Mouse (Mus musculus): Measurements from ENCODE around the gene Kntc1. TPM values are rescaled to one million over a fixed set of nuclear protein-coding genes. Genes with fewer than 3 reads are reported as not detected.
"Not testable (repeated sequence)": the region's sequence is repeated elsewhere in the genome, so short reads cannot be mapped to it uniquely, and the experiment has no call there.

Kntc1 gene
- polyA plus RNA-seq (2015; fragmentation: Nextera tagmentation; extraction: Ambion mirVana), result 32.0 and 34.4 TPM in 2 replicates

DNA sequence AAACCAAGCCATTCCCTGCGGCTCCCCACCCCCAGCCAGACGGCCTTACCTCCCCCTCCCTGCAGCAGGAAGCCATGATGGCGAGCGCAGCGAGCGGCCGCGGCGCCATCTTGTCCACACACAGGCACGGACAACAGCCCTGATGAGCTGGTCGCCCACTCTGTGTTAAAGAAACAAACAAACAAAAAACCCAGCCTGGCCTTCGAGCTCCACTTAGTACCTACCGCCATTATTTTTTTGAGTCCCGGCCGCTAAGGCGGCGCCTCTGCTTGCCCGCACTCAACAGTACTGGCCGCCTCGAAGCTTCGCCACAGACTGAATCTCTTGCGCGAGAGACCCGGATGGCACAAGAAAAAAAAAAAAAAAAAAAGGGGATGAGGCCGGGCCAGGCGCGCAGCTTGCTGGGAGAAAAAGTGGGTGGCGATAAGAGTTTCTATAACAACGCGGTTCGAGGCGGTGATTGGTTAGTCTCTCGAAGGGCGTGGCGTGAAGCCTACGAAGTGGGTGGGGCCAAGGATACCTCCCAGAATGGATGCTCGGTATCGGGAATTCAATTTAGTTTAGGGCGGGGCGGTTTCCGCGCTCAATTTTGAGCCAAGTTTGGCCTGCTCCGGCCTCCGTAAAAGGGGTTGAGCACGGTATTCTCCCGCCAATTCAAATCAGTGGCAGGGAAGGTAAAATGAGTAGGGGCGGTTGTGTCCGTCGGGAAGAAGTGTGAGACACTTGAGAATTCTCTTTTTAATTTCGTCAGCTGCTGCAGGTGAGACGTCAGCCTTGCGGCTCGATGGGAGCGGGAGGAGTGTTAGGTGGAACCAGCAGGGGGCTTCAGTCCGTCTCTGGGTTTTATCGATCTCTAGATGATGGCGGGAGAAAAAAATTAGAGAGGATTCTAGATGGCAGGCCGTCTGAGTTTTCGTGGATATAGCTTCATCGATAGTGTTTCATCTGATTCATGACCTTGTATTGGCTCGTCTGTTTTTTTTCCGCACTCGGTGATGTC is at the start of gene Kntc1, which contains the start of gene Rsrc2:
Gene Kntc1, plus strand, starts transcription at position 652 of the 1,000 bp plus-strand sequence.
Gene Rsrc2, minus strand, starts transcription at position 350 of the 1,000 bp plus-strand sequence.
- no peaks in the 10 kb centered on the region for H3K27me3 ChIP-seq
- H3K4me2 ChIP-seq (replicated peaks), result peak within 1 kb of the TSS; percentile 85
- ATAC-seq (ENCODE audit: low FRiP score, low read depth), result peak; percentile 98
- H3K4me3 ChIP-seq, result peak within 1 kb of the TSS; percentile 80
- H3K9ac ChIP-seq, result peak within 1 kb of the TSS; percentile 91
- peaks cover 13% of the 10 kb centered on the region for H3K36me3 ChIP-seq
- H3K27ac ChIP-seq, result peak within 1 kb of the TSS; percentile 99
- peaks cover 36% of the 10 kb centered on the region for H3K4me1 ChIP-seq
- WGBS, result under 1% methylated on average over 63 of the region's 63 CpGs
- H3K9me3 ChIP-seq, result no peaks in the 10 kb centered on the region

DNA sequence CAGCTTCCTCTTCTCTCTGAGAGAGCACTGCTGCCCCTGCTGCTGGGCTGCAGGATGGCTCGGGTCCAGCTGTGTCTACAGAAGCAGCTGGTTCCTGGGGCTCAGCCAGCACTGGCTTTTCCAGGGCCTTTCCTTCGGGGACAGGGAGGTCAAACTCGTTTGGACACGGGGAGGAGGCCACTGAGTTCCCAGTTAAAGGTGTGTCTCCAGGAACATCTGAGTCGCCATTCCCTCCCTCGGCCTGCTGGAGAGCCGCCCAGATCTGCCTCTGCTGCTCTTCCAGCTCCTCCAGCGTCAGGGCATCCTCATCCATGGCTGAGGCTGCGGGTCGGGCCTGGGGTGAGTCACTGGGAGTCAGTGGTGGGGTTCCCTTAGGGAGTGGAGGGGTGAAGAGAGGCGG is 48.9 kb upstream of the Kntc1 start:
- Histone ChIP-seq H3K9me3 (no peaks in the 10 kb centered on the region), H3K4me3 (no peak overlapping the region), H3K9ac (no peak overlapping the region), H3K4me1 (no peaks in the 10 kb centered on the region), H3K36me3 (peaks cover 79% of the 10 kb centered on the region), H3K27me3 (no peaks in the 10 kb centered on the region), H3K4me2 (replicated peaks) (no peak overlapping the region), H3K27ac (no peak overlapping the region)
- no peak for ATAC-seq (ENCODE audit: low FRiP score, low read depth)
- WGBS, result 71% methylated on average over 11 of the region's 11 CpGs

DNA sequence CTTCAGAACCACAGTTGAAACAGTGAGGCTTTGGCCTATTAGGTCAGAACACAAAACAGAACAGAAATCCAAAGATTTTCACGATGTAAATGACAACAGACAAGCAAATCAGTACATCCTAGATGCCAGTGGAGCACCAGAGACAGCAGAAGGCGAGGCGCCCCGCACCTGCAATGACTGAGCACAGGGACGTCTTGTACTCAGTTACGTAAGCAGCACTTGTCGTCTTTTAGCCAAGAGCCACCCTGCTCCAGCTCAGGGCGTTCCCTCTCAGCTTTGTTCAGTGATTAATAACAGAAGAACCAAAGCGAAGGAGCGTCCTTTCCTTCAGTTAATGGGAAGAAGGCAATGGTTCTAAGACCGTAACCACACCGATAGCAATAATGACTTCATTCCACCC is 40.9 kb upstream of the Kntc1 start:
- no peak overlapping the region for H3K27ac ChIP-seq
- H3K9me3 ChIP-seq, result no peaks in the 10 kb centered on the region
- no peak overlapping the region for H3K4me2 ChIP-seq (replicated peaks)
- ATAC-seq (ENCODE audit: low FRiP score, low read depth), result no peak
- no peak overlapping the region for H3K4me3 ChIP-seq
- H3K27me3 ChIP-seq, result no peaks in the 10 kb centered on the region
- no peaks in the 10 kb centered on the region for H3K4me1 ChIP-seq
- 88% methylated on average over 12 of the region's 12 CpGs for WGBS
- peaks cover 95% of the 10 kb centered on the region for H3K36me3 ChIP-seq
- no peak overlapping the region for H3K9ac ChIP-seq

DNA sequence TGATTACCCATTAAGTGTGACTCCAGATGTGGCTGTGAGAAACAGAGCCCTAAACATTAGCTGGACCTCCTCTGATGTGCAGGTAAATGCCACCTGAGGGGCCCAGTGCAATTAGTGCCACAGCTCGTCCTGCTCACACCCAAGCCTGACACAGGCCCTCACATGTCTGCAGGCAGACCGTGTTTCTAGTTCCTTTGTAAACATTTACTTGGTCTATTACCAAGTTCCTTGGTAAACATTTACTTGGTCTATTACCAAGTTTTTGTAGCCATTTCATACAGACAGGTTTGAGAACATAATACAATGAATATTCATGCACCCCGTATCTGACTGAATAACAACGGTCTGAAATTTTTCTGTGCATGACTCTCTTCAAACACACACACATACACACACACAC is 39.9 kb upstream of the Kntc1 start:
- Histone ChIP-seq H3K9me3 (no peaks in the 10 kb centered on the region), H3K4me1 (no peaks in the 10 kb centered on the region), H3K27ac (no peak overlapping the region), H3K36me3 (peaks cover 96% of the 10 kb centered on the region), H3K4me2 (replicated peaks) (no peak overlapping the region), H3K9ac (no peak overlapping the region), H3K4me3 (no peak overlapping the region), H3K27me3 (no peaks in the 10 kb centered on the region)
- 85% methylated on average over 4 of the region's 4 CpGs for WGBS
- ATAC-seq (ENCODE audit: low FRiP score, low read depth), result no peak

DNA sequence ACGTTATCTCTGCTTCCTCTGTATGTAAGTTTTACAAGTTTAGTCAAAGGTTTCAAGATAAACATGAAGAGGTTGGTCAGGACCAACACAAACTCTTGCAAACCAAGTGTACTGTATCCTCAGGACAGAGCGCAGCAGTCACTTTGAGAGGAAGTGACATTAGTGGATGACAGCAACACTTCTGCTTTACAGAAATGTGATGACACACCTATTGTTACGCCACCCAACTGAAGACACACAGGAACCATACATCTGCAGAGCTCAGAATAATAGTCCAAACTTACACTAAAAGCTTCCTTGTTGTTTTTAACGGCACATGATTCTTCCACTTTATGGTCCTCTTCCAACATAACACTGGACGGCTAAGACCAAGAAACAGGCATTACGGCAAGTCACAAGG is 35.7 kb upstream of the Kntc1 start:
- H3K27ac ChIP-seq, result no peak overlapping the region
- peaks cover 90% of the 10 kb centered on the region for H3K36me3 ChIP-seq
- H3K9ac ChIP-seq, result no peak overlapping the region
- peaks cover 18% of the 10 kb centered on the region for H3K4me1 ChIP-seq
- ATAC-seq (ENCODE audit: low FRiP score, low read depth), result no peak
- WGBS, result 93% methylated on average over 6 of the region's 6 CpGs
- H3K27me3 ChIP-seq, result no peaks in the 10 kb centered on the region
- H3K9me3 ChIP-seq, result no peaks in the 10 kb centered on the region
- H3K4me2 ChIP-seq (replicated peaks), result no peak overlapping the region
- H3K4me3 ChIP-seq, result no peak overlapping the region

DNA sequence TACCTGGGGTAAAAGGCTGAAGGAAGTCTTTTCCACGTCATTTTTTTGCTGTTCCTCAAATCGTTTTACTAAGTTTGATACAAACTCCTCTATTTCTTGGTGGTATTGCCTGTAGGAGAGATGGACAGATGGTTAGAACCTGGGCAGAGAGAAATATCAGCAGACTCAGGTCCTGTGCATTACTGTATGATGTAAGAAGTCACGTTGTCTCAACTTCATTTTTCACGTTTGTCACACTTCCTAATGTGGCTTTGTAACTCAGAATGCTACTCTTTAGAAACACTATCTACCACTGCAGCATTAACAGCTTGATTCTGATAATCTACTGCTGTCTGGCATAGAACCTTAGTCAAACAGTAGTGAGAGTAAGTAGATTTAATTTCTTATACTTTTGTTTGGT is 34.9 kb upstream of the Kntc1 start:
- no peak for ATAC-seq (ENCODE audit: low FRiP score, low read depth)
- H3K27ac ChIP-seq, result no peak overlapping the region
- H3K9me3 ChIP-seq, result no peaks in the 10 kb centered on the region
- no peak overlapping the region for H3K4me3 ChIP-seq
- no peak overlapping the region for H3K9ac ChIP-seq
- no peak overlapping the region for H3K4me2 ChIP-seq (replicated peaks)
- 88% methylated on average over 4 of the region's 4 CpGs for WGBS
- H3K27me3 ChIP-seq, result no peaks in the 10 kb centered on the region
- peaks cover 26% of the 10 kb centered on the region for H3K4me1 ChIP-seq
- H3K36me3 ChIP-seq, result peaks cover 81% of the 10 kb centered on the region

DNA sequence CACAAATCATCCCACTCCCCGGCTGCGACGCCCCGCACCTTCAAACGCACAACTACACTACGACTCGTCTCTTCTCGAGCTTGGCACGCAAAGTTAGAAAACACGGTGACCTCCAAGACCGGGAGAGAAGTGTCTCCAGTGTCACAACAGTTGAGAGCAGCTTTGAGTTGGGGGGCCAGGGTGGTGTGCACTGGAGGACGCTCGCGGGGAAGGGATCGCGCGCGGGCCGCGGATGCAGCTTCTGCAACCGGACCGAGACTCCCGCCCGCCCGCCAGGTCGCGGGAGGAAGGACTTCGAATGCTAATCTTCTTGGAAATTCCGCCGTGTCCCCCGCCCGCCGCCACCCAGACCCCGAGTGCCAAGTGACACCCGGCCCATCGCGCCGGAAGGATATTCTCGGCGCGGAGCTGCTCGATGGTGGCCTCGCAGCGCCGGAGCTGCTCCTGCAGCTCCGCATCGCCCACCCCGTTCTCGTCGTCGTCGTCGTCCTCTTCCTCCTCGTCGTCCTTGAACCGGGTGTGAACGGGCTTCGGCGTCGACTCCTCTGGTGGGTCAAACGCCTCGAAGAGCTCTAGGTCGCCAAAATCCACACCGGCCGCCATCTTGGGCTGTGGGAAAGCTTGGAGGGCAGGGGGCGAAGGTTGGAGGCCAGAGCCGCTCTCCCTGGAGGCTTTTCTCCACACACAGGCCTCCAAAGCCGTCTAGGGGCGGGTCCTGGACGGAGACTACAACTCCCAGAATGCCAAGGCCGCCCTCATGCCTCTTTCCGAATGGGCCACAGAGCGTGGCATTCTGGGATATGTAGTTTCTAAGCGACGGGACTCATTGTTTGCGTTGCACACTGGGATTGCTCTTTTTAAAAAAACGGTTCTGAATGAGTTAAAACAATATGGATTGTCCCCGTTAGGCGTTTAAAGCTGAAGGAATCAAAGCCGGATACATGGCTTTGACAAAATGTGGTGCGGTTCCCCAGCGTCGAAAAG is 28.9 kb upstream of the Kntc1 start, which contains the start of gene Zcchc8:
Gene Zcchc8, minus strand, starts transcription at position 773 of the 984 bp plus-strand sequence.
- WGBS, result under 1% methylated on average over 83 of the region's 83 CpGs
- H3K9me3 ChIP-seq, result no peaks in the 10 kb centered on the region
- peak within 1 kb of the TSS; percentile 88 for H3K4me3 ChIP-seq
- peak within 1 kb of the TSS; percentile 81 for H3K27ac ChIP-seq
- peak within 1 kb of the TSS; percentile 94 for H3K9ac ChIP-seq
- peak; percentile 100 for ATAC-seq (ENCODE audit: low FRiP score, low read depth)
- peak within 1 kb of the TSS; percentile 72 for H3K4me2 ChIP-seq (replicated peaks)
- H3K36me3 ChIP-seq, result peaks cover 23% of the 10 kb centered on the region
- H3K27me3 ChIP-seq, result no peaks in the 10 kb centered on the region
- H3K4me1 ChIP-seq, result peaks cover 27% of the 10 kb centered on the region

DNA sequence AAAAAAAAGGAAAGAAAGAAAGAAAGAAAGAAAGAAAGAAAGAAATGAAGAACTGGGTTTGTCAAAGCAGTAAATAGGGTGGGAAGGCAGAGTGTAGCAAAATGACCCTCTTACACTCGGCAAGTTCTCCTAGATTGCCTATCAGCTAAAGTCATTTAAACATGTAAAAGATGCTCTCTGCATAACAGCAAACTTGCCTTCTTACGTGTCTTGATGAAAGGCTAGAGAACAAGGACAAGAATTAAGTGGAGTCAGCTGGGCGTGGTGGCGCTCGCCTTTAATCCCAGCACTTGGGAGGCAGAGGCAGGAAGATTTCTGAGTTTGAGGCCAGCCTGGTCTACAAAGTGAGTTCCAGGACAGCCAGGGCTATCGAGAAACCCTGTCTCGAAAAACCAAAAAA is 25.7 kb upstream of the Kntc1 start:
- H3K9me3 ChIP-seq; H3K27me3 ChIP-seq; H3K9ac ChIP-seq; H3K4me2 ChIP-seq (replicated peaks); H3K4me3 ChIP-seq; H3K4me1 ChIP-seq; H3K27ac ChIP-seq; ATAC-seq (ENCODE audit: low FRiP score, low read depth): not testable (repeated sequence)
- WGBS, result 92% methylated on average over 7 of the region's 7 CpGs
- H3K36me3 ChIP-seq, result peaks cover 14% of the 10 kb centered on the region

DNA sequence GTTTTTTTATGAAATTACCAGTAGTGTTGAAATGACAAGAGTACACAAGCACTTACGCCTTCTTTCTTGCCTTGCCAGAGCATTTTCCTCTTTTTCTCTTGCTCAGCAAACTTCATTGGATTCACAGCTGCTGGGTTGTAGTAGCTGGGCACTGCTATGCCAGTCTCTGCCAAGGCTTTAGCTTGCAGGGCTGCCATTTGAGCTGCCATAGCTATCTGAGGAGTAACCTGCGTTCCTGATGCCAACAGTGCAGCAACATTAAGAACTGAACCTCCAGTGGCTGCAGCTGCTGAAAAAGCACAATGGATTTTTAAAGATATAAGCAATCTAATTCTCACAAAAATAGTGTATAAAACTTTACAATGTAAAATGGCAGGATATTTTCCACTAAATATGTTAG is 18.5 kb upstream of the Kntc1 start:
- 94% methylated on average over 2 of the region's 2 CpGs for WGBS
- Histone ChIP-seq H3K27me3 (no peaks in the 10 kb centered on the region), H3K36me3 (peaks cover 77% of the 10 kb centered on the region), H3K9ac (no peak overlapping the region), H3K4me2 (replicated peaks) (no peak overlapping the region), H3K27ac (no peak overlapping the region), H3K9me3 (no peaks in the 10 kb centered on the region), H3K4me3 (no peak overlapping the region), H3K4me1 (no peaks in the 10 kb centered on the region)
- no peak for ATAC-seq (ENCODE audit: low FRiP score, low read depth)

DNA sequence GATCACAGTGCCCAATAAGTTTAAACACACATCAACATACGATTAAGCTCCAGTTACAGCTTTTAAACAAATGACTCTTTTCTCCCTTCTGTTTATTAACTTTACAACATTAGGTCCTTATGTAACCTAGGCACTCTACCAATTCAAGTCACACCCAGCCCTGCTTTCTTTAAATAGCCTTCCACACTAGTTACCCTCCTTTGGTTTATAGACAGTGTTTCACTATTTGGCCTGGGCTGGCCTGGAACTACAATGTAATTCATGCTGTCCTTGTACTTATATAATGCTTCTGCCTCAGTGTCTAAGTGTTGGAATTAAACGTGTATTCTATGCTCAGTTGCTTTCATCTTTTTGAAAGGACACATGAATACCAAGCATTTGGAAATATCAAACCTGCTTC is 5.2 kb upstream of the Kntc1 start:
- Histone ChIP-seq H3K27ac (no peak overlapping the region), H3K27me3 (no peaks in the 10 kb centered on the region), H3K4me2 (replicated peaks) (no peak overlapping the region), H3K4me3 (no peak overlapping the region), H3K9ac (no peak overlapping the region), H3K36me3 (peaks cover 47% of the 10 kb centered on the region), H3K9me3 (no peaks in the 10 kb centered on the region), H3K4me1 (peaks cover 24% of the 10 kb centered on the region)
- no peak for ATAC-seq (ENCODE audit: low FRiP score, low read depth)
- 75% methylated on average over 2 of the region's 2 CpGs for WGBS

DNA sequence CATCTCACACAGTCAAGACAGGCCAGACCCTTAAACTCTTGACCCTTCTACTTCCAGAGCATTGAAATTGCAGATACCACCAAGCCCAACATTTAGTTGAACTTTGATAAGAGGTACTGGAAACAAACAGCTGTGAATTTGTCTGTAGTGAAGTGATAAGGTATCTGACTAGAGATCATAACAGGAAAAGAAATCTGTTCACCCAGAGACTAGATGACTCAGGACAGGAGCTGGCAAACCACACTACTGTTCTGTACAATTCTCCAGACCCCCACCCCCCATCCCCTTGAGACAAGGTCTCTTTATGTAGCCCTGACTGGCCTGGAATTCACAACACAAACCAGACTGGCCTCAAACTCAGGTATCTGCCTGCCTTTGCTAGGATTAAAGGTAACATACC is 3.3 kb upstream of the Kntc1 start:
- Histone ChIP-seq H3K27me3 (no peaks in the 10 kb centered on the region), H3K4me1 (peaks cover 36% of the 10 kb centered on the region), H3K27ac (no peak overlapping the region), H3K9ac (0 out of 2 replicates have a peak overlapping the region, but pooled peaks have one; percentile 25), H3K9me3 (no peaks in the 10 kb centered on the region), H3K4me3 (peak overlapping the region; percentile 80), H3K36me3 (peaks cover 30% of the 10 kb centered on the region), H3K4me2 (replicated peaks) (peak overlapping the region; percentile 85)
- ATAC-seq (ENCODE audit: low FRiP score, low read depth), result no peak

DNA sequence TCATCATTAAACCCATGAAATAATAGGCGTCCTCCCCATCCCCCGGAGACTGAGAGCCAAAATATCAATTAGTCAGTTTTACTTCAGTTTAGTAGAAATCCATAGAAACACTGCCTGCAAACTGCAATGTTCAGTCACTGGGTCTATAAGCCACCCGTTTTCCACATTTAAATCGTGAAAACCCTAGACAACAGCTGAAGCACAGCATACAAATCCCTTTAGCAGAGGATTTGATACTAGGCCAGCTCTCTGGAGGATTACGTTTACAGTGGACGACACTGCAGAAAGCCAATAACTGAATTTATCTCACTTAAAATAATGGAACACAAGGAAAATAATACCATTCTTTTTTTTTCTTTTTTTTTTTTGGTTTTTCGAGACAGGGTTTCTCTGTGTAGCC is 1.9 kb upstream of the Kntc1 start:
- no peak overlapping the region for H3K27ac ChIP-seq
- WGBS, result 24% methylated on average over 7 of the region's 7 CpGs
- H3K9me3 ChIP-seq, result no peaks in the 10 kb centered on the region
- H3K4me1 ChIP-seq, result peaks cover 36% of the 10 kb centered on the region
- peak overlapping the region; percentile 85 for H3K4me2 ChIP-seq (replicated peaks)
- peaks cover 23% of the 10 kb centered on the region for H3K36me3 ChIP-seq
- H3K27me3 ChIP-seq, result no peaks in the 10 kb centered on the region
- H3K9ac ChIP-seq, result peak overlapping the region; percentile 91
- H3K4me3 ChIP-seq, result peak overlapping the region; percentile 80
- no peak for ATAC-seq (ENCODE audit: low FRiP score, low read depth)
